Mouse (Mus musculus) frontal cortex, postnatal 25 days (tissue): ENCODE results near the gene Taf12.

Source experiments
- DNase-seq, 2 experiments: peaks; one replicate each; pipeline ENCODE4 v3.0.0; 2022; ENCODE audit warnings: low spot score in 2 of 2

Taf12 gene

DNA sequence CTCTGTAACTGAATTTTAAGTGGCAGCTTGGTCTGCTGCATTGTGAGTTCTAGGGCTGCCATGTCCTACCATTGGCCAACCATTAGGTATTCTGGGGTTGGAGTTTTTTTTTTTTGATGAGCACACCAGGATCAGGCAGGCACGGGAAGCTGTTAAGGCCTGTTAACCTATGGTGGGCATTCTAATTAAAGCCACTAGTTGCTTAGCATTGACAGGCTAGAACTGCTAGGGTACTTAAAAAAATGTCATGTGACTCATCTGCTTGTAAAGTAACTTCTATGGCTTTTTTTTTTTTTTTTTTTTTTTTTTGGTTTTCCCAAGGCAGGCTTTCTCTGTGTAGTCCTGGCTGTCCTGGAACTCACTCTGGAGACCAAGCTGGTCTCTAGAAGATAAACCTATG is 37.0 kb downstream of the Taf12 start:
- no peak for DNase-seq

GRCm38 (mm10) chr4:132311801-132312200 is 37.6 kb downstream of the Taf12 start:
- DNase-seq: no peak

- no peak for DNase-seq
These were observed 38.5 kb downstream of the Taf12 start for GRCm38 (mm10) chr4:132312627-132313026.

- DNase-seq: no peak
These were observed 41.5 kb downstream of the Taf12 start for GRCm38 (mm10) chr4:132315711-132316110.

DNA sequence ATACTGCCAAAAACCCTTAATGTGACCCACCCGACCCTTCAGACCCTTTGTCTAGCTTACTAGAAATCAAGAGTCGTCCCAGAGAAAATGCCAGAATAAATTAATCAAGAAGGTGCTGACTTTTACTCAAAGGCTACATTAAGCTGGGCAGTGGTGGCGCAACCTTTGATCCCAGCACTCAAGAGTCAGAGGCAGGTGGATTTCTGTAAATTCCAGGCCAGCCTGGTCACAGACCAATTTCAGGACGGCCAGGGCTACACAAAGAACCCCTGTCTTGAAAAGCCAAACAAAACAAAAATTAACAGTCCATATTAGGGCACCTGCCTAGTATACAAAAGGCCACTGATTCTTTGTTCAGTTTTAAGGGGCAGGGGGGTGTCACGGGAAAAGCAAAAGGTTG is 52.3 kb downstream of the Taf12 start:
- DNase-seq: no peak

DNA sequence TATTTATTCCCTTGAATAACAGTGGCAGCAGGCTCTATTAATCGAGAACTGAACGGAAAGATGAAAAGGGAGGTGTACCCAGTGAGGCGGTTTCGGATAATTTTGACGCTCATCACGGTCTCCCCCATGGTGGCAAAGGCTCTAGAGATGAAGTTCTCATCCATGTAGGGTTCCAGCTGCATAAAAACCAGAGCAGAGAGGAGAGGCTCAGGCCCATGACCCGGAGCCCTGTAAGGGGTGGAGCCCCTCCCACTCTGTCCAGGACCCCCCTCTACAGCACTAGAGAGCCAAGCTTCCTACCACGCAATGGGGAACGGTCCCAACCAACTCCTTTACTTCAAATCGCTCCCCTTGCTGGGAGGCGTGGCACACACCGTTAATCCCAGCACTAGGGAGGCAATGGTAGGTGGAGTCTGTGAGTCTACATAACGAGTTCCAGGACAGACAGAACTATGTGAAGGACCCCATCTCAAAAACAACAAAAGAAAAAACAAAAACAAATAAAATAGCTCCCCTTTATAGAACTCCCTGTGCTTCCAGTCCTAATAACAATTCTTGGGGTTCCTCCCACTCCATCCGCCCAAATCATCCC is 54.3 kb downstream of the Taf12 start:
- DNase-seq: no peak

GRCm38 (mm10) chr4:132329115-132329834 is 55.1 kb downstream of the Taf12 start, which contains the start of gene Trnau1ap:
Trnau1ap (minus strand) TSS chr4:132329538.
- peak; percentile 63 to 67 for DNase-seq

GRCm38 (mm10) chr4:132329835-132330354 is 55.7 kb downstream of the Taf12 start:
- no peak for DNase-seq

- no peak for DNase-seq
These were observed 57.8 kb downstream of the Taf12 start for GRCm38 (mm10) chr4:132331960-132332359.

DNA sequence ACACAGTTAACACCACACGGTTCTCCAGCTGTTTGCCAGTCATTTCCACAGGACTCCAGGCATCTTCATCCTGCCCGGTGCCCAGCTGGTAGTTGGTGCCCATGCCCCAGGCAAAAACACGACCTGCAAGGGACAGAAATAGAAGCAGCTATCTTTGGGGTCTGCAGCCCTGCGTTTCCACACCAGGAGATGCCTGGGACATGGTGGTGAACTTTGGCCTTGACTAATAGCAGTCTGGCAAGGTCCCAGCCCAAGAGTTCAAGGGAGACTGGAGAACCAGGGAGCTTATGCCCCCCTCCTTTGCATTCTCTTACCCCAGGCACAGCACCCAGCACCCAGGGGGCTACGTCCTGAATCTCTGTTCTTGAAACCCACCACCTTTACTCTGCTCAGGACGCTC is 58.7 kb downstream of the Taf12 start:
- DNase-seq: no peak

- no peak for DNase-seq
These were observed 64.8 kb downstream of the Taf12 start for GRCm38 (mm10) chr4:132338943-132339342.

DNA sequence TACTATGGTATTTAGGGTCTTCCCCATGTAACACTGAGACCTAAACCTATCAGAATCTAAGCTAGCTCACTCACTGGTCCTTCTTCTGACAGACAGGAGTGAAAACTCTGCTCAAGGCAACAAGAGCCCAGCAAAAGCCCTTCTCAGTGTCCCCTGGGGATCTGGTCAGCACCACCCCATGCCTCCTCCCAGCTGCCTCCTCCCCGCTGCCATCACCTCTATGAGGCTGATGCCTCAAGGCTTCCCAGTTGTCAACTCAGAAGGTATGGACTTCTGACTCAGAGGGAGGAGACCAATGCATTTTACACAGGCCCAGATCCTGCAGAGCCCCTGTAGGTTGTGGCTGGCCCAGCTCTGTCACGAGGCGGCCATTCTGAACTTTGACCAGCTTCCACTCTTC is 67.3 kb downstream of the Taf12 start:
- DNase-seq: no peak

GRCm38 (mm10) chr4:132344403-132345134 is 70.4 kb downstream of the Taf12 start:
- no peak for DNase-seq
